Mouse (Mus musculus): ENCODE results near the gene Rad50. TPM values are rescaled to one million over a fixed set of nuclear protein-coding genes. Genes with fewer than 3 reads are reported as not detected.

Rad50 gene
- polyA plus RNA-seq, 1 experiment from 2014 or later = 15.7 TPM

DNA sequence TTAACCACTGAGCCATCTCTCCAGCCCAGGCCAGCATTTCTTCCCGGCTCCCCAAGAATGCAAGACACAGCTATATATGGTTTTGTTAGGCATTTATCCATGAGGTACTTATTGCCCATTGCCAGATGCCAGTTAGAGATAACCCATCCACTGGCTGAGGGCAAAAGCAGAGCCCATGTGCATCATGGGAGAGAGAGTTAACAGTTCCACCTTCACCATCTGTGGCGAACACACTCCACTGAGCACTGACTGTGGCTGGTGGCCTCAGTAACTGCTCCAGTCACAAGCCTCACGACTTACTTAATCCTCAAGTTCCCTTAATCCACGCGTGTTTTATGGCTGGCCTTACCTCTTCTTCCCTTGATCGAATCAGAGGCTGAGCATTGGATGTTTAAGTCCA lies 97.9 kb downstream of the Rad50 start:
- ATAC-seq (ENCODE audit: low FRiP score, low TSS enrichment) = no peak
- Histone ChIP-seq H3K27ac (replicated peaks) (no peak overlapping the region), H3K9me3 (ENCODE audit: control insufficient read depth, low read length) (no peaks in the 10 kb centered on the region), H3K9ac (ENCODE audit: low read length) (no peak overlapping the region), H3K4me1 (replicated peaks; ENCODE audit: control insufficient read depth, insufficient read depth) (no peaks in the 10 kb centered on the region), H3K36me3 (ENCODE audit: control insufficient read depth, insufficient read depth, low read length) (no peaks in the 10 kb centered on the region), H3K27me3 (ENCODE audit: control insufficient read depth, insufficient read depth, low read length) (no peaks in the 10 kb centered on the region), H3K4me2 (replicated peaks; ENCODE audit: low read depth) (no peak overlapping the region), H3K4me3 (ENCODE audit: low read depth, low read length) (no peak overlapping the region)
- no peak for DNase-seq (ENCODE audit: low spot score)
- no peak for TF ChIP-seq CTCF (IDR thresholded peaks at IDR 0.05; ENCODE audit: low read depth)
- TF ChIP-seq EP300 (optimal IDR thresholded peaks at IDR 0.05) = no peak
- WGBS = 79% methylated on average over 6 of the region's 6 CpGs

DNA sequence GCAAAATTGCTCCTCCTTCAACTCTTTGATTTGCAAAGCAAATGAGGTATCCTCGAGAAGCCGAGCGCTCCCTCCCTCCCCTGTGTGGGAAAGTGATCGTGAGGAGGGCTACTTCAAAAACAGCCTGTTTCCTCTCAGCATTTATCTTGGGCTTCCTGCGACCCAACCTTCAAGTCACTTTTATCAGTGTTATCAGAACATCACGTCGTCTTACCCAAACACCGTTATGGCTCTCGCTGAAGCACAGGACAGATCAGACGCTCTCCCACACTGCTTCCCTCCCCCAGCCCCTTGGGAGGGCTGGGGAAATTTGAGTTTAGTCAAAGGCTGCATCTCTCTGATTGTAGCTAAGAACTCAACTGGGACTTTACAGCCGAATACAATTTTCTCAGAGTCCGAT lies 101.5 kb downstream of the Rad50 start:
- Histone ChIP-seq H3K27me3 (ENCODE audit: control insufficient read depth, insufficient read depth, low read length) (no peaks in the 10 kb centered on the region), H3K4me2 (replicated peaks; ENCODE audit: low read depth) (no peak overlapping the region), H3K4me1 (replicated peaks; ENCODE audit: control insufficient read depth, insufficient read depth) (no peaks in the 10 kb centered on the region), H3K27ac (replicated peaks) (no peak overlapping the region), H3K9me3 (ENCODE audit: control insufficient read depth, low read length) (no peaks in the 10 kb centered on the region), H3K36me3 (ENCODE audit: control insufficient read depth, insufficient read depth, low read length) (no peaks in the 10 kb centered on the region), H3K4me3 (ENCODE audit: low read depth, low read length) (no peak overlapping the region), H3K9ac (ENCODE audit: low read length) (no peak overlapping the region)
- 19% methylated on average over 12 of the region's 12 CpGs for WGBS
- DNase-seq (ENCODE audit: low spot score) (no peak), ATAC-seq (ENCODE audit: low FRiP score, low TSS enrichment) (no peak)
- TF ChIP-seq EP300 (optimal IDR thresholded peaks at IDR 0.05) (no peak), CTCF (IDR thresholded peaks at IDR 0.05; ENCODE audit: low read depth) (no peak)

DNA sequence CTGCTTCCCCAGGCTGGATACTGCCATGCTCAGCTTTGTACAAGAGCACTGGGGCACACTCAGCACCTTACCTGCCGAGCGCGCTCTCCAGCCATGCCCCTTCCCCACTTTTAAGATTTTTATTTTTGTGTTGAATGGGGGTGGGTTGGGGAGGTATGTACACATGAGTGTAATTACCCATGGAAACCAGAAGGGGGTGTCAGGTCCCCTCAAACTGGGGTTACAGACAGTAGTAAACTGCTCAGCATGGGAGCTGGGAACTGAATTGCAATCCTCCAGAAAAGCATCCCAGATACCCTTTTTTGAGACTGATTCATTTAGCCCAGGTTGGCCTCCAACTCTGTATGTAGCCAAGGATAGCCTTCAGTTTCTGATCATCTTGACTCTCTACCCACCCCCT lies 102.1 kb downstream of the Rad50 start:
- Histone ChIP-seq H3K4me3 (ENCODE audit: low read depth, low read length) (no peak overlapping the region), H3K9me3 (ENCODE audit: control insufficient read depth, low read length) (no peaks in the 10 kb centered on the region), H3K27ac (replicated peaks) (no peak overlapping the region), H3K4me1 (replicated peaks; ENCODE audit: control insufficient read depth, insufficient read depth) (no peaks in the 10 kb centered on the region), H3K9ac (ENCODE audit: low read length) (no peak overlapping the region), H3K36me3 (ENCODE audit: control insufficient read depth, insufficient read depth, low read length) (no peaks in the 10 kb centered on the region), H3K27me3 (ENCODE audit: control insufficient read depth, insufficient read depth, low read length) (no peaks in the 10 kb centered on the region), H3K4me2 (replicated peaks; ENCODE audit: low read depth) (no peak overlapping the region)
- DNase-seq (ENCODE audit: low spot score) (no peak), ATAC-seq (ENCODE audit: low FRiP score, low TSS enrichment) (no peak)
- TF ChIP-seq EP300 (optimal IDR thresholded peaks at IDR 0.05) (no peak), CTCF (IDR thresholded peaks at IDR 0.05; ENCODE audit: low read depth) (no peak)
- WGBS = 95% methylated on average over 3 of the region's 3 CpGs

Other genes with a start within 250 kb of the Rad50 start
- gene Gm9837, start 236.8 kb downstream of the Rad50 start, polyA plus RNA-seq (2015; fragmentation: Nextera tagmentation; extraction: Ambion mirVana) = not detected in 2 replicates
- 0.11 TPM in 1 of 2 replicates, not detected in the other for gene Gm9945, start 227.2 kb downstream of the Rad50 start, polyA plus RNA-seq (2015; fragmentation: Nextera tagmentation; extraction: Ambion mirVana)
- gene Sowaha, start 227.0 kb downstream of the Rad50 start, polyA plus RNA-seq (2015; fragmentation: Nextera tagmentation; extraction: Ambion mirVana) = 0.91 and 1.1 TPM in 2 replicates
- gene Sept8, start 188.1 kb downstream of the Rad50 start, polyA plus RNA-seq (2015; fragmentation: Nextera tagmentation; extraction: Ambion mirVana) = 21.2 and 21.5 TPM in 2 replicates
- gene Kif3a, start 139.9 kb downstream of the Rad50 start, polyA plus RNA-seq (2015; fragmentation: Nextera tagmentation; extraction: Ambion mirVana) = 22.1 and 25.3 TPM in 2 replicates
- gene Il4, start 88.7 kb downstream of the Rad50 start, polyA plus RNA-seq (2015; fragmentation: Nextera tagmentation; extraction: Ambion mirVana) = 0.27 and 0.45 TPM in 2 replicates
- gene Il13, start 72.6 kb downstream of the Rad50 start, polyA plus RNA-seq (2015; fragmentation: Nextera tagmentation; extraction: Ambion mirVana) = not detected in 2 replicates
- gene Il5, start 13.5 kb upstream of the Rad50 start, polyA plus RNA-seq (2015; fragmentation: Nextera tagmentation; extraction: Ambion mirVana) = not detected in 2 replicates
- 18.7 and 25.7 TPM in 2 replicates for gene Irf1, start 62.7 kb upstream of the Rad50 start, polyA plus RNA-seq (2015; fragmentation: Nextera tagmentation; extraction: Ambion mirVana)
- gene Gm17334, start 65.9 kb upstream of the Rad50 start, polyA plus RNA-seq (2015; fragmentation: Nextera tagmentation; extraction: Ambion mirVana) = 0.17 TPM in 1 of 2 replicates, not detected in the other
- 1.9 and 2.3 TPM in 2 replicates for gene Gm12216, start 151.9 kb upstream of the Rad50 start, polyA plus RNA-seq (2015; fragmentation: Nextera tagmentation; extraction: Ambion mirVana)
- 9.4 and 10.1 TPM in 2 replicates for gene Slc22a5, start 184.3 kb upstream of the Rad50 start, polyA plus RNA-seq (2015; fragmentation: Nextera tagmentation; extraction: Ambion mirVana)

Measured in stomach, postnatal 0 days (tissue).